Mouse (Mus musculus) forelimb bud, embryonic 11.5 days (tissue): ENCODE measurements at regions not wholly inside any gene's neighbourhood (a gene's known extent, or its start where the extent isn't known, plus 50 kb on each side); places are given as distances from the start of the nearest gene placed in this dataset.

Source experiments
- DNase-seq: peaks from one replicate; pipeline ENCODE4 v3.0.0-alpha.2; 2012; ENCODE audit warnings: low read depth, low spot score

GRCm38 (mm10) chrX:62176011-62176410 lies 107.3 kb upstream of the 4933402E13Rik start:
- no peak for DNase-seq

GRCm38 (mm10) chrX:62180089-62180488 lies 103.2 kb upstream of the 4933402E13Rik start:
- peak; percentile 0 for DNase-seq
